Mouse (Mus musculus) heart, postnatal 0 days (tissue): Measurements from ENCODE around the gene Trpm4. TPM values are rescaled to one million over a fixed set of nuclear protein-coding genes. Genes with fewer than 3 reads are reported as not detected.

Experiments used
- ATAC-seq: fragments of 200-750 bp; cut with Nextera tagmentation; 2 replicates; pipeline ENCODE4 v1.8.0; 2017; ENCODE audit warnings: low read depth, moderate number of reproducible peaks, moderate library complexity; ENCODE audit not compliant: insufficient read depth
- DNase-seq: peaks from one replicate; pipeline ENCODE4 v3.0.0-alpha.2; 2016; ENCODE audit warnings: low spot score
- H3K27ac ChIP-seq: fragments of 300-500 bp; sonication (generic); 2 replicates; pipeline ENCODE4 v1.5.1; 2014; ENCODE audit warnings: low read depth, mild to moderate bottlenecking
- H3K27me3 ChIP-seq: fragments of 300-500 bp; sonication (generic); 2 replicates; pipeline ENCODE4 v1.6.1; 2014; ENCODE audit warnings: low read length, mixed read lengths; ENCODE audit not compliant: control insufficient read depth, insufficient read depth
- H3K36me3 ChIP-seq: fragments of 300-500 bp; sonication (generic); replicated peaks from 2 replicates; pipeline ENCODE4 v1.6.1; 2014; ENCODE audit warnings: low read length, mixed read lengths; ENCODE audit not compliant: control insufficient read depth, insufficient read depth
- H3K4me1 ChIP-seq: fragments of 300-500 bp; sonication (generic); 2 replicates; pipeline ENCODE4 v1.6.1; 2014; ENCODE audit warnings: antibody characterized with exemption; ENCODE audit not compliant: control insufficient read depth, insufficient read depth
- H3K4me2 ChIP-seq: fragments of 300-500 bp; sonication (generic); 2 replicates; pipeline ENCODE4 v1.6.1; 2014; ENCODE audit warnings: low read depth, mild to moderate bottlenecking, low read length, moderate library complexity
- H3K4me3 ChIP-seq: fragments of 300-500 bp; sonication (generic); 2 replicates; pipeline ENCODE4 v1.5.1; 2014; ENCODE audit warnings: low read depth, low read length
- H3K9ac ChIP-seq: fragments of 300-500 bp; sonication (generic); replicated peaks from 2 replicates; pipeline ENCODE4 v1.6.1; 2014; ENCODE audit warnings: low read depth, low read length, mixed read lengths
- H3K9me3 ChIP-seq: fragments of 300-500 bp; sonication (generic); replicated peaks from 2 replicates; pipeline ENCODE4 v1.6.1; 2016; ENCODE audit warnings: low read length; ENCODE audit not compliant: control insufficient read depth
- CTCF ChIP-seq: IDR thresholded peaks from 2 replicates; pipeline ENCODE4 v1.5.1; 2016; ENCODE audit warnings: antibody characterized with exemption, control low read depth, low read depth
- EP300 ChIP-seq: IDR thresholded peaks from 2 replicates; pipeline ENCODE4 v1.6.1; 2016; ENCODE audit warnings: antibody characterized with exemption, low read depth
- WGBS: fragments of 180-500 bp; shearing (Covaris S2); extraction: QIAGEN DNeasy Blood & Tissue Kit; methylation state at CpG from one replicate; pipeline ENCODE4 v1.1.7; 2014; 5-methylcytosine and 5-hydroxymethylcytosine counted together
- polyA plus RNA-seq: library from polyadenylated mRNA; unstranded; fragments of >200 nt; fragmentation: Nextera tagmentation; extraction: Ambion mirVana; gene quantifications from 2 replicates; pipeline ENCODE4 v1.2.1, GENCODE M21; 2015
- total RNA-seq: library from RNA; depleted of rRNA; stranded (reverse); fragments of >200 nt; gene quantifications from 2 replicates; pipeline ENCODE4 v1.2.3, GENCODE M21; 2014; ENCODE audit warnings: low replicate concordance

Gene Trpm4
- total and polyA plus RNA-seq, 2 experiments from 2014 or later = 14.2 to 44.0 TPM

- peak; percentile 92 for DNase-seq
- TF ChIP-seq EP300 = no peak
- TF ChIP-seq CTCF = peak; percentile 89
- Histone ChIP-seq H3K4me3 (no peak overlapping the region), H3K4me2 (peak overlapping the region; percentile 94), H3K4me1 (peaks cover 42% of the 10 kb centered on the region), H3K9ac (no peak overlapping the region), H3K36me3 (no peaks in the 10 kb centered on the region), H3K9me3 (no peaks in the 10 kb centered on the region), H3K27ac (no peak overlapping the region), H3K27me3 (no peaks in the 10 kb centered on the region; the same call in 1 of the 2 replicates)
- peak; percentile 69 for ATAC-seq
- 4% methylated on average over 8 of the region's 8 CpGs for WGBS
Measured at GRCm38 (mm10) chr7:45341303-45341702, 7.7 kb upstream of the Trpm4 start.

- Histone ChIP-seq H3K27ac (no peak overlapping the region), H3K4me3 (peak overlapping the region; percentile 53), H3K9me3 (no peaks in the 10 kb centered on the region), H3K27me3 (no peaks in the 10 kb centered on the region; the same call in 1 of the 2 replicates), H3K4me2 (peak overlapping the region; percentile 94), H3K36me3 (no peaks in the 10 kb centered on the region), H3K9ac (no peak overlapping the region), H3K4me1 (peaks cover 42% of the 10 kb centered on the region)
- DNase-seq (peak; percentile 35), ATAC-seq (no peak)
- TF ChIP-seq CTCF (no peak), EP300 (no peak)
- under 1% methylated on average over 11 of the region's 11 CpGs for WGBS
Measured at GRCm38 (mm10) chr7:45340669-45341068, 7.1 kb upstream of the Trpm4 start.

- TF ChIP-seq EP300 = no peak
- TF ChIP-seq CTCF = no peak
- no peak overlapping the region for H3K27ac ChIP-seq
- ATAC-seq (no peak), DNase-seq (no peak)
- WGBS = 2% methylated on average over 11 of the region's 11 CpGs
- peak overlapping the region; percentile 53 for H3K4me3 ChIP-seq
- H3K36me3 ChIP-seq = no peaks in the 10 kb centered on the region
- no peaks in the 10 kb centered on the region; the same call in 1 of the 2 replicates for H3K27me3 ChIP-seq
- peak overlapping the region; percentile 94 for H3K4me2 ChIP-seq
- peak overlapping the region; percentile 40; the same call in 1 of the 2 replicates for H3K9ac ChIP-seq
- H3K4me1 ChIP-seq = peaks cover 42% of the 10 kb centered on the region
- H3K9me3 ChIP-seq = no peaks in the 10 kb centered on the region
Measured at GRCm38 (mm10) chr7:45340066-45340442, 6.5 kb upstream of the Trpm4 start.

- H3K4me1 ChIP-seq = peaks cover 42% of the 10 kb centered on the region
- ATAC-seq = peak; percentile 52
- no peaks in the 10 kb centered on the region for H3K9me3 ChIP-seq
Measured at GRCm38 (mm10) chr7:45339410-45340065, 6.0 kb upstream of the Trpm4 start.

GRCm38 (mm10) chr7:45338161-45338911 is 4.8 kb upstream of the Trpm4 start:
- Histone ChIP-seq H3K27ac (no peak overlapping the region), H3K4me1 (peaks cover 46% of the 10 kb centered on the region)

More at GRCm38 (mm10) chr7:45339410-45340065, 6.0 kb upstream of the Trpm4 start:
- Histone ChIP-seq H3K4me2 (peak overlapping the region; percentile 94), H3K27ac (no peak overlapping the region), H3K27me3 (no peaks in the 10 kb centered on the region; the same call in 1 of the 2 replicates), H3K4me3 (peak overlapping the region; percentile 53), H3K9ac (peak overlapping the region; percentile 40), H3K36me3 (no peaks in the 10 kb centered on the region)
- no peak for TF ChIP-seq EP300
- peak; percentile 26 for TF ChIP-seq CTCF
- 1% methylated on average over 37 of the region's 39 CpGs for WGBS
- DNase-seq = peak; percentile 60

More at GRCm38 (mm10) chr7:45338161-45338911, 4.8 kb upstream of the Trpm4 start:
- no peak for ATAC-seq
- Histone ChIP-seq H3K9me3 (no peaks in the 10 kb centered on the region), H3K9ac (no peak overlapping the region), H3K27me3 (no peaks in the 10 kb centered on the region; the same call in 1 of the 2 replicates), H3K4me3 (peak overlapping the region; percentile 32), H3K36me3 (no peaks in the 10 kb centered on the region), H3K4me2 (peak overlapping the region; percentile 94)
- WGBS = 8% methylated on average over 14 of the region's 14 CpGs
- DNase-seq = no peak
- TF ChIP-seq EP300 = no peak
- TF ChIP-seq CTCF = no peak
